Mouse (Mus musculus) limb, embryonic 15.5 days (tissue): ENCODE data around the gene Dhodh. TPM values are rescaled to one million over a fixed set of nuclear protein-coding genes. Genes with fewer than 3 reads are reported as not detected.

Experiments
- ATAC-seq: fragments of 200-750 bp; cut with Nextera tagmentation; 2 replicates; pipeline ENCODE4 v1.8.0; 2017; ENCODE audit warnings: low read depth, moderate TSS enrichment; ENCODE audit not compliant: insufficient number of reproducible peaks, low FRiP score, low TSS enrichment
- H3K27ac ChIP-seq: fragments of 300-500 bp; sonication (generic); 2 replicates; pipeline ENCODE4 v1.5.1; 2015; ENCODE audit warnings: moderate library complexity, mild to moderate bottlenecking, inconsistent platforms
- H3K27me3 ChIP-seq: fragments of 300-500 bp; sonication (generic); 2 replicates; pipeline ENCODE4 v1.6.1; 2015; ENCODE audit warnings: inconsistent platforms
- H3K36me3 ChIP-seq: fragments of 300-500 bp; sonication (generic); 2 replicates; pipeline ENCODE4 v1.6.1; 2015; ENCODE audit warnings: inconsistent platforms
- H3K4me1 ChIP-seq: fragments of 300-500 bp; sonication (generic); 2 replicates; pipeline ENCODE4 v1.6.1; 2015; ENCODE audit warnings: inconsistent platforms
- H3K4me2 ChIP-seq: fragments of 300-500 bp; sonication (generic); 2 replicates; pipeline ENCODE4 v1.6.1; 2015; ENCODE audit warnings: mild to moderate bottlenecking, inconsistent platforms
- H3K4me3 ChIP-seq: fragments of 300-500 bp; sonication (generic); 2 replicates; pipeline ENCODE4 v1.5.1; 2015; ENCODE audit warnings: mild to moderate bottlenecking, inconsistent platforms
- H3K9ac ChIP-seq: fragments of 300-500 bp; sonication (generic); 2 replicates; pipeline ENCODE4 v1.6.1; 2015; ENCODE audit warnings: inconsistent platforms
- H3K9me3 ChIP-seq: fragments of 300-500 bp; sonication (generic); 2 replicates; pipeline ENCODE4 v1.6.1; 2016; ENCODE audit warnings: inconsistent platforms
- WGBS: fragments of 180-500 bp; shearing (Covaris S2); methylation state at CpG from one replicate; pipeline ENCODE4 v1.1.7; 2015; 5-methylcytosine and 5-hydroxymethylcytosine counted together
- polyA plus RNA-seq: library from polyadenylated mRNA; unstranded; fragments of >200 nt; fragmentation: Nextera tagmentation; extraction: Ambion mirVana; gene quantifications from 2 replicates; pipeline ENCODE4 v1.2.1, GENCODE M21; 2015

Gene Dhodh
- polyA plus RNA-seq, result 37.7 and 41.8 TPM in 2 replicates

DNA sequence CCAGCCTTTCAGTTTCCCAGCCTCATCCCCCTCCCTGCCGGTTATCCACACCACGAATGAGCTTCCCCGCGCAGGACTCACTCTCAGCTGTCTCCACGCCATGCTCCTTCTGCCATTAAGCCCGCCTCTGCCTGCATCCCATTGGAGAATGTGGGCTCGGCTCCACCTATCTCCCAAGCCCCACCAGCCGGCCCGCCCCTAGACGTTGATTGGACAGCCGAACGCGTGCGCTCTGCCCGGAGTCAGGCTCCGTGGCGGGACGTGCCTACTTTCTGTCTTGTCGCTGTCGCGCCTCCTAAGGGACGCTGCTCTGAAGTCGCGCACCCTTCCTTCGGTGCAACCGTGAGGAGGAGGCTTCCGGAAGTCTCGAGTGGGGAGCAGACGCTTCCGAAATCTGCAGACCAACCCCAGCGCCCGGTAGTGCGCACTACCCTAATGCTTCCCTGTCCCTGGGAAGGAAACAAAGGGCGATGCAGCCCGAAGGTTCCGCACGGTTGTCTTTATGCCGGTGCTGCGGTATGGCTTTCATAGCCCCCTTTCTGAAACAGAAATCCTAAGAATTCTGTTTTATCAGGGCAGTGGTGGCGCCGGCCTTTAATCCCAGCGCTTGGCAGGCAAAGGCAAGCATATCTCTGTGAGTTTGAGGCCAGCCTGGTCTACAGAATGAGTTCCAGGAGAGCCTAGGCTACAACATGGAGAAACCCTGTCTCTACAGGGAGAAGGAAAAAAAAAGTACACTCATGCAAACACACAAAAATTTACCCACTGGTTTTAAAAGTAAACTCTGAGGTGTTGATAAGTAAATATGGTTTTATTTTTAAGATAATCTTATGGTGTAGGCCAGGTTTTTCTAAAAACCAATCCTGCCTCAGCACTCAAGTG lies at the start of gene Dhodh:
TSS of gene Dhodh (minus strand) at position 403 of the 882 bp plus-strand sequence.
- under 1% methylated on average over 42 of the region's 42 CpGs for WGBS
- Histone ChIP-seq H3K9ac (peak within 1 kb of the TSS; percentile 63), H3K4me3 (peak within 1 kb of the TSS; percentile 68), H3K4me1 (peaks cover 17% of the 10 kb centered on the region), H3K27ac (peak within 1 kb of the TSS; percentile 97), H3K4me2 (peak within 1 kb of the TSS; percentile 72), H3K27me3 (no peaks in the 10 kb centered on the region), H3K36me3 (peaks cover 21% of the 10 kb centered on the region), H3K9me3 (no peaks in the 10 kb centered on the region)
- ATAC-seq, result peak; percentile 96

DNA sequence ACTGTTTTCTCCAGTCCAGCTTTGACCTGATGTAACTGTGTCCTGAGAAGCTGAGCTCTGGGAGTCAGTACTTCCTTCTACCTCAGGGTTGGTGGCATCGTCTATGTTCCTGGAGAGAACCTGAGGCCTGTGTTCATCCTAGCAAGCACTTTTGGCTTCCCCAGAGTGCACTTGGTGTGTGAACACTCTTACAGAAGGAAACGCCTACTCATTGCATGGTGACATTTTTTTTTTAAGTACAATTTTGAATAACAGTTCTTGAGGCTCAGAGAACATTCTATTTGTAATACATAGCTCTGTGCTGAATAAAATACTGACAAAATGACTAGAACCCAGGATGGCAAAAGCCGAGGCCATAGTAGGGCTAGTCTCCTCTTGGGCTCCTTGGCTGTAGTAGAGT lies 48.4 kb upstream of the Dhodh start:
- Histone ChIP-seq H3K4me3 (no peak overlapping the region), H3K27me3 (no peaks in the 10 kb centered on the region), H3K4me1 (no peaks in the 10 kb centered on the region), H3K4me2 (no peak overlapping the region), H3K9me3 (no peaks in the 10 kb centered on the region), H3K27ac (no peak overlapping the region), H3K9ac (no peak overlapping the region), H3K36me3 (no peaks in the 10 kb centered on the region)
- no peak for ATAC-seq
- 87% methylated on average over 3 of the region's 3 CpGs for WGBS

GRCm38 (mm10) chr8:109650801-109651200 lies 42.3 kb upstream of the Dhodh start:
- no peaks in the 10 kb centered on the region for H3K36me3 ChIP-seq
- no peak overlapping the region for H3K4me3 ChIP-seq
- no peak overlapping the region for H3K4me2 ChIP-seq
- no peak overlapping the region for H3K27ac ChIP-seq
- no peaks in the 10 kb centered on the region for H3K27me3 ChIP-seq
- no peak overlapping the region for H3K9ac ChIP-seq
- WGBS, result 71% methylated on average over 10 of the region's 10 CpGs
- no peaks in the 10 kb centered on the region for H3K9me3 ChIP-seq
- no peak for ATAC-seq
- H3K4me1 ChIP-seq, result no peaks in the 10 kb centered on the region

- Histone ChIP-seq H3K4me2 (no peak overlapping the region), H3K9me3 (no peaks in the 10 kb centered on the region), H3K36me3 (no peaks in the 10 kb centered on the region), H3K9ac (no peak overlapping the region), H3K27me3 (no peaks in the 10 kb centered on the region), H3K4me1 (no peaks in the 10 kb centered on the region), H3K27ac (no peak overlapping the region), H3K4me3 (no peak overlapping the region)
- no peak for ATAC-seq
- WGBS, result 67% methylated on average over 7 of the region's 7 CpGs
Observed at GRCm38 (mm10) chr8:109648469-109648868, 40.0 kb upstream of the Dhodh start.

DNA sequence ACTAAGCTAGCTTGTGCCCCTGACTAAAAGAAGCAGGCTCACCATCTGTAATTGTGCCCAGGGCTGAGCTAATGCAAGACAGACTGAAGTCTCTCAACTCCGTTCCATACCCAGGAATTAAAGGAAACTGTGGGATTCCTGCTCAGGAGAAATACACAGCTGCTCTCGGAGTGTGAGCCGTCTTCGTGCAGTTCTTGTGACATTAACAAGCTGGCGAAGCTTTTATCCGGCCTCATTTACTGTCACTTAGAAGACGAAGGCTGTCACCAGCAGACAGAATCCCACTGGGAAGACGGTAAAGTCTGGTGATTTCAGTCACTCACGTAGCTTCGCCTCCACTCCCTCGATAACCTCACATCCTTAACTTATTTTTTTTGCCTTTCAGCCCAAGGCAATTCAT lies 38.9 kb upstream of the Dhodh start:
- Histone ChIP-seq H3K27ac (no peak overlapping the region), H3K27me3 (no peaks in the 10 kb centered on the region), H3K9ac (no peak overlapping the region), H3K36me3 (no peaks in the 10 kb centered on the region), H3K9me3 (no peaks in the 10 kb centered on the region), H3K4me3 (no peak overlapping the region), H3K4me2 (no peak overlapping the region), H3K4me1 (no peaks in the 10 kb centered on the region)
- ATAC-seq, result no peak
- WGBS, result 52% methylated on average over 11 of the region's 11 CpGs

GRCm38 (mm10) chr8:109641236-109641635 lies 32.8 kb upstream of the Dhodh start:
- Histone ChIP-seq H3K9ac (no peak overlapping the region), H3K36me3 (no peaks in the 10 kb centered on the region), H3K4me1 (no peaks in the 10 kb centered on the region), H3K9me3 (no peaks in the 10 kb centered on the region), H3K4me2 (no peak overlapping the region), H3K27me3 (no peaks in the 10 kb centered on the region; the same call in 1 of the 2 replicates), H3K4me3 (no peak overlapping the region), H3K27ac (no peak overlapping the region)
- WGBS, result 67% methylated on average over 5 of the region's 5 CpGs
- ATAC-seq, result no peak

- Histone ChIP-seq H3K9me3 (no peaks in the 10 kb centered on the region), H3K4me2 (no peak overlapping the region), H3K36me3 (no peaks in the 10 kb centered on the region), H3K4me3 (no peak overlapping the region), H3K27me3 (no peaks in the 10 kb centered on the region; the same call in 1 of the 2 replicates), H3K4me1 (no peaks in the 10 kb centered on the region), H3K9ac (no peak overlapping the region), H3K27ac (no peak overlapping the region)
- 57% methylated on average over 7 of the region's 7 CpGs for WGBS
- no peak for ATAC-seq
Observed at GRCm38 (mm10) chr8:109640410-109640809, 31.9 kb upstream of the Dhodh start.

DNA sequence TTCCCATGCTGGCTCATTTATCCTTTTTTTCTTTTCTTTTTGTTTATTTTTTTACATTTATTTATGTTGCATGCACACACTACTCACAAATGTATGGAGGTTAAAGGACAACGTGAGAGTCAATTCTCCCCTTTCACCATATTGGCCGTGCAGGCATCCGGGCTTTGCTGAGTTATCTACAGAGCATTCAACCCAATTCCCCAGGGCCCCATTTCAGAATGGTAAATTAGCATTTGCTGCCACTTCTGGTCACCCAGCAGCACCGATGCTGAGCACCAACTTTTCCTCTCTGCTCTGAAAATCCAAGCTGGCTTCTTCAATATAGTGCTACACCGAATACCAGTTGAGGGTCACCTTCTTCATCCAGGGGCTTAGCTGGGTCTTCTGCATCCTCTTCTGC lies 30.4 kb upstream of the Dhodh start:
- WGBS, result 76% methylated on average over 5 of the region's 5 CpGs
- ATAC-seq, result no peak

GRCm38 (mm10) chr8:109635146-109635545 lies 26.7 kb upstream of the Dhodh start:
- H3K4me3 ChIP-seq, result no peak overlapping the region
- 89% methylated on average over 8 of the region's 8 CpGs for WGBS
- no peaks in the 10 kb centered on the region for H3K4me1 ChIP-seq
- H3K27ac ChIP-seq, result no peak overlapping the region
- H3K9me3 ChIP-seq, result no peaks in the 10 kb centered on the region
- H3K36me3 ChIP-seq, result no peaks in the 10 kb centered on the region
- no peaks in the 10 kb centered on the region for H3K27me3 ChIP-seq
- H3K9ac ChIP-seq, result no peak overlapping the region
- ATAC-seq, result no peak
- no peak overlapping the region for H3K4me2 ChIP-seq

More for the DNA sequence above, 30.4 kb upstream of the Dhodh start:
- no peak overlapping the region for H3K27ac ChIP-seq
- H3K27me3 ChIP-seq, result no peaks in the 10 kb centered on the region; the same call in 1 of the 2 replicates
- H3K9ac ChIP-seq, result no peak overlapping the region
- no peak overlapping the region for H3K4me3 ChIP-seq
- no peaks in the 10 kb centered on the region for H3K4me1 ChIP-seq
- no peak overlapping the region for H3K4me2 ChIP-seq
- no peaks in the 10 kb centered on the region for H3K9me3 ChIP-seq
- H3K36me3 ChIP-seq, result no peaks in the 10 kb centered on the region

GRCm38 (mm10) chr8:109632498-109632897 lies 24.0 kb upstream of the Dhodh start:
- H3K9me3 ChIP-seq, result no peaks in the 10 kb centered on the region
- H3K36me3 ChIP-seq, result no peaks in the 10 kb centered on the region
- no peak overlapping the region for H3K4me2 ChIP-seq
- no peak overlapping the region for H3K4me3 ChIP-seq
- H3K4me1 ChIP-seq, result no peaks in the 10 kb centered on the region
- WGBS, result 84% methylated on average over 5 of the region's 5 CpGs
- no peak overlapping the region for H3K9ac ChIP-seq
- ATAC-seq, result no peak
- H3K27me3 ChIP-seq, result no peaks in the 10 kb centered on the region
- no peak overlapping the region for H3K27ac ChIP-seq

- Histone ChIP-seq H3K27me3 (no peaks in the 10 kb centered on the region), H3K27ac (no peak overlapping the region), H3K4me2 (no peak overlapping the region), H3K9me3 (peaks cover 4% of the 10 kb centered on the region; the same call in 1 of the 2 replicates), H3K4me3 (no peak overlapping the region), H3K4me1 (no peaks in the 10 kb centered on the region), H3K36me3 (no peaks in the 10 kb centered on the region), H3K9ac (no peak overlapping the region)
- 61% methylated on average over 6 of the region's 6 CpGs for WGBS
- no peak for ATAC-seq
Observed at GRCm38 (mm10) chr8:109628638-109629037, 20.2 kb upstream of the Dhodh start.

GRCm38 (mm10) chr8:109615569-109615968 lies 7.1 kb upstream of the Dhodh start:
- 88% methylated on average over 3 of the region's 3 CpGs for WGBS

More at GRCm38 (mm10) chr8:109615569-109615968, 7.1 kb upstream of the Dhodh start:
- Histone ChIP-seq H3K36me3 (no peaks in the 10 kb centered on the region), H3K9ac (no peak overlapping the region), H3K27me3 (no peaks in the 10 kb centered on the region), H3K4me3 (no peak overlapping the region), H3K9me3 (no peaks in the 10 kb centered on the region), H3K27ac (no peak overlapping the region), H3K4me1 (no peaks in the 10 kb centered on the region), H3K4me2 (no peak overlapping the region)
- ATAC-seq, result no peak
